Mouse (Mus musculus) neural tube, postnatal 0 days (tissue): ENCODE data around the gene Usp5. TPM values are rescaled to one million over a fixed set of nuclear protein-coding genes. Genes with fewer than 3 reads are reported as not detected.

ENCODE experiments used
- polyA plus RNA-seq: library from polyadenylated mRNA; unstranded; fragments of >200 nt; fragmentation: Nextera tagmentation; extraction: Ambion mirVana; gene quantifications from 2 replicates; pipeline ENCODE4 v1.2.1, GENCODE M21; 2015

The Usp5 gene
- 154 and 171 TPM in 2 replicates for polyA plus RNA-seq

DNA sequence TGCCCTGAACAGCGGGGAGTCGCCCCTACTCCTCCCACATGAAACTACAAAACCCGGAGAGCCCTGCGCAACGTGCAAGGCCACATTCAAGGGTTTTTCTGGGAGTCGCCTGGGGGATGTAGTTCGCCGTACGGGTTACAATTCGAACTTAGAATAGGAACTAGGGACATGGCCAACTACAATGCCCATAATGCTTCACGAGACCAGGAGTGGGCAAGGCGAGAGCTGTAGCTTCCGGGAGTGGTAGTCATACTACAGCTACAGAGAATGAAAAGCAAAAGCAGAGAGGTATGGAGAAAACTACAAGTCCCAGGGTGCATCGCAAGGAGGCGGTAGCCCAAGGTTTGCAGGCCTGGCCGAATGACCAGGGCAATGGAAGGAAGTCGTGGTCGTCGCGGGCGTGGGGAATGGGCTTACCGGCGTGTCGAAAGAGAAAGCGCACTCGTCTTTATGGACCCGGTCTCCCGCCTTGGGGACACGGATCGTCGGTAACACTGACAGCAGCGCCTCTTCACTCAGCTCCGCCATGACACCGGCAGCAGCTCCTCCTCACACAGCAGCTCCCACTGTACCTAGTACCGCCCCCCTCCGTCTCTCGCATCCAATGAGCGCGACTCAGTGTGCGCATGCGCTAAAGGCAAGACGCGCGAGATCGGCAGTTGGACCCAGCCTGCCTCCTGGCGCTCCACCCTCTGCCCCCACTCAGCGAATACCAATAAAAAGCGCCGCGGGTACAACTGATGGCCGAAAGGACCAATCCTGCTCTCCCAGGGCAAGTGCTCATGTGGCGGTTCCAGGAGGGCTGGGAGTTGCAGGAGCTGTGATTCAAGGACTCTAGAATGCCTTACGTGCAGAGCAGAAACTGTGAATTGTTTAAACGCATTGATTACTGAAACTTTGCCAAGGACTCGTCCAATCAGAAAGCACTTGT lies at the start of gene Usp5, which contains the start of gene Cdca3:
Gene Usp5 (minus strand): TSS at position 617 of the 931 bp plus-strand sequence.
Gene Cdca3 (plus strand): TSS at position 680 of the 931 bp plus-strand sequence.

DNA sequence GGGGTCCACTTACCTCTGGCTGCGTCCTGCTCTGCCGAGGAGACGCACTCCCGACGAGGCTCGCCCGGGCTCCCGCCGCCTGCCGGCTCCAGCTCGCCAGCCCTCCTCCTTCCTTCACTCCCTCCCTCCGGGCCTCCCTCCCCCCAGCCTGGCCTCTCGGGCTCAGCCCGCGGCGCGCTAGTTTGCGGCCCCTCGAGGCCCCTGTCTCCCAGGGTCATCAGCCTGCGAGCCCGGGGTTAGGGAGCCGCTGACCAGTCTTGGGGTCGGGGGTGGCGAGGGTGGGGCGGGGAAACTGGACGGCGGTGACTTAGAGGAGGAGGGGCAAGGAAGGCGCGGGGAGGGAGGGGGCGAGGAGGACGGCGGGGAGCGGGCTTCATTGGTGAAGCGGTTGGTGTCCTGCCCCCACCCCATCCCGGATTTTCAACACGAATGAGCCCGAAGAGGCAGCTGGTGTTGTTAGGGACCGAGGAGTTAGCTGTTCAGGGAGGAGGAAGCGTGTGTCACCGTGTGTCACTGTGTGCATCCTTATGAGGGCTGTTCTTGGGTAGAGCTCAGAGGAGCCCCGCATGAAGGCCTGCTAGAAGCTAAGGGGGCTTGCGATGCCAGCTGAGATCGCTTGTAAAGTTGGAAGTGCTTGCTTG lies 34.5 kb upstream of the Usp5 start, which contains the start of gene Gpr162:
Gene Gpr162 (minus strand): TSS at position 326 of the 641 bp plus-strand sequence.

DNA sequence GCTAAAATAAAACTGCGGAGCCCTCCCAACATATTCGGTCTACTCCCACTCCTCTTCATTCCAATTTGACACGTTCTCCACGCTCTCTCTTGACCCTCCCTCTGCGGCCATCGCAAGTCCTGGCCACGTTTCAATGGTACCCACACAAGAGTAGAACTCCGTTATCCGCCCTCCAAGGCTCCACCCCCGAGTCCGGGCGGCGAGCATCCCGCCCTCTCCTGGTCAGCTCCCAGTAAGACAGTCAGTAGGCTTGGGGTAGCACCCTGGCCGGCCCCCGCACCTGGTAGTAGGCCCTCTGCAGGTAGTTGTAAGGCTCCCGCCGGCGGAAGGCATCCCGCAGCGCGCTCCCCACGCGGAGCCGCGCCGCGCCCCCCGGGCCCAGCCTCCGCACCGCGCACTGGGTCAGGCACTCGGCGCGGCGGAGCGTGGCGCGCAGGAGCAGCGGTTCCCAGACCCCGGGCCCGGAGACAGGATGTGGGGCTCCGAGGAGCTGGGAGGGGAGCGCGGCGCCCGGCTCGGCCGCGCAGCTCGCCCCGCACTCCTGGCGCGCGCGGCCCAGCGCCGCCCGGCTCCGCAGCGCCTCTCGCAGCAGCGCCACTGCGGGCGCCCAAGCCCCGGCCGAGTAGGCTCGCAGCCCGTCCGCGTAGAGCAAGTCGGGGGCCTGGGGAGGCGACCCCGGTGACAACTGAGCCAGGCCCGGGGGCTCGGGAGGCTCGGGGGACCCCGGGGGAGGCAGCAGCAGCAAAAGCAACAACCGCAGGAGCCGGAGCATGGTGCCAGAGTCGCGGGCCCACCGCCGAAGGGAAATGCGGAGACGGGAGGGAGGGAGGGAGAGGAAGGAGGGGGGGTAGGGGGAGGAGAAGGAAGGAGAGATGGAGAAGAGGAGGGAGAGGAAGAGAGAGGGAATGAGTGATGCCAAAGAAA lies 27.9 kb upstream of the Usp5 start, which contains the start of gene P3h3:
Gene P3h3 (minus strand): TSS at position 837 of the 924 bp plus-strand sequence.

DNA sequence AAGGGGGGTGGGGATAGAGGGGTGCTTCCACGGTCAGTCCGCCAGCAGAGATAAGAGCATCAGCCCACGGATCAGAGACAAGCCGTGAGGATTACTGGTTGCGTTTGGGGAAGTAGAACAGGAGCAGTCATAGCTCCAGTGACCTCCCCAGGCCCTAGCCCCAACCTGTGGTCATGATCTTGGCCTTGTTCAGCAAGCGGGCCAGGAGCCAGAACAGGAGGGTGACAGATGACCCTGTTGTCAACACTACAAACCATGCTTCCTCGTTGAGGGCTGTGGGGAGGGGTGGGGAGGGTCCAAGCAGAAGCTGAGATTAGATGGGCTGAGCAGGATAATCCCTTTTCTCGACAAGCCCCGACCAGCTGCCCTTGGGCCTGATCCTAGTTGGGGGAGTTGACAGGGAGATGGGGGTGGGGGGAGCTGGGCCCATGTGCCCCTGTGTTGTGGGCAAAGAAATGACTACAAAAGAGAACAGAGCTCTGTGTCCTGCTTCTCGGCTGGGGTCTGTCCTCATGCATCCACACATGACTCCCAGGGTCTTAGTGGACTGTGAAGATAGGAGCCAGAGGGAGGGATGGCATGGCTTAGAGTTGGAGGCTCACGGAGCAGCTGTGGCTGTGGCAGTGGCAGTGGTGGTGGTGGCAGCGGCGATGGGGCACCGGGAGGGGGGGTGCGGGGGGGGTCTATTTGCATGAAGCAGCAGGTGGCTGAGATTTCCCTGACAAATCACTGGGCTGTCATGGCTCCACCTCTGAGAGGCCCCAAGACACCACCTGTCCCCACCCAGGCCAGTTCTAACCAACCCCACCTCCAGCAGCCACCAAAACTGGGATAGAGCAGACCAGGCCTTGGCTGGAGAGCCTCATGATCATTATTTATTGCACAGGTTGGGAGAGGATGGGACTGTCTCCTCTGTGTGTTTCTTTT lies 11.2 kb upstream of the Usp5 start, which contains the start of gene Gnb3:
Gene Gnb3 (minus strand): TSS at position 35 of the 927 bp plus-strand sequence.

DNA sequence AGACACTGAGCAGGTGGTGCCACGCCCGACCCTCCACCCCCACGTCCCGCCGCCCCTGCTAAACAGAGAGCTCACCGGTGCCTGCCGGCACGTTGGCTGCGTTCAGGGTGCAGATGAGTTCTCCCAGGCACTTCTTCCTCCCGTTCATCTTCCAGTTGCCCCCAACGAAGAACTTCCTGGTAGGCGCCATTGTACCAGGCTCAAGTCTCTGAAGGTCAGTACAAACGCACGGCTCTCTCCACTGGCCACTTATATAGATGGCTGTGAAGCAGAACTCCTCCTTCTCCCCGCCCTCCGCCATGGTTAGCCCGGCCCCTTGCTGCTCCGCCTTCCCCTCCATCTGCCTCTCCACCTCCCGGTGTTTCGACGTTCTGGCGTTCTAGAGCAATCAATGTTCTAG lies 15.4 kb downstream of the Usp5 start, which contains the start of gene Tpi1:
Gene Tpi1 (minus strand): TSS at position 364 of the 400 bp plus-strand sequence.

DNA sequence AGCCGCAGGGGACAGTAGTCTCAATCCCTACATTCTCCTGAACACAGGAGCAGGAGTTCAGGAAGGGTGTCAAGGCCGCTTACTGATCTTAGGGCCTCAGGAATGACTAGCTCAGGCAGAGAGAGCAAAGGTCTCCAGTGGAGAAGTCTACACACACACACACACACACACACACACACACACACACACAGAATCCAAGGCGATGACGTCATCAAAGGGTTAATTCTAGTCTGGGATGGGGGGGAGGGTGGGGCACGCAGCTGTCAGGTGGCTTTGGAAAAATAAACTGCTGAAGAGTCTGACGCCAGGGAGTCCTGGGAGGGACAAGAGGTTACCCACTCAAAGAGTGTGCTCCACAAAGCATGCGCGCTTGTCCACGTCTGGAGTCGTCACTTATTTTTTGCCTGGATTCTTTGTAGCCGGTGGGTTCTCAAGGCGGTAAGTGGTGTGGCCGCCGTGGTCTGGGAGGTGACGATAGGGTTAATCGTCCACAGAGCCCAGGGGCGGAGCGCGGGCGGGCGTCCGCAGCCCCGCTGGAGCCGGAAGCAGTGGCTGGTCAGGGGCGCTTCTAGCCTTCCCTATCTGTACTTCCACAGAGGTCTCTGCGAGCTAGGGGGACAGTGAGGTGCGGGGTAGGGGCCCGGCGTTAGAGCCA lies 20.8 kb downstream of the Usp5 start, which contains the start of gene Spsb2:
Gene Spsb2 (plus strand): TSS at position 304 of the 655 bp plus-strand sequence.

DNA sequence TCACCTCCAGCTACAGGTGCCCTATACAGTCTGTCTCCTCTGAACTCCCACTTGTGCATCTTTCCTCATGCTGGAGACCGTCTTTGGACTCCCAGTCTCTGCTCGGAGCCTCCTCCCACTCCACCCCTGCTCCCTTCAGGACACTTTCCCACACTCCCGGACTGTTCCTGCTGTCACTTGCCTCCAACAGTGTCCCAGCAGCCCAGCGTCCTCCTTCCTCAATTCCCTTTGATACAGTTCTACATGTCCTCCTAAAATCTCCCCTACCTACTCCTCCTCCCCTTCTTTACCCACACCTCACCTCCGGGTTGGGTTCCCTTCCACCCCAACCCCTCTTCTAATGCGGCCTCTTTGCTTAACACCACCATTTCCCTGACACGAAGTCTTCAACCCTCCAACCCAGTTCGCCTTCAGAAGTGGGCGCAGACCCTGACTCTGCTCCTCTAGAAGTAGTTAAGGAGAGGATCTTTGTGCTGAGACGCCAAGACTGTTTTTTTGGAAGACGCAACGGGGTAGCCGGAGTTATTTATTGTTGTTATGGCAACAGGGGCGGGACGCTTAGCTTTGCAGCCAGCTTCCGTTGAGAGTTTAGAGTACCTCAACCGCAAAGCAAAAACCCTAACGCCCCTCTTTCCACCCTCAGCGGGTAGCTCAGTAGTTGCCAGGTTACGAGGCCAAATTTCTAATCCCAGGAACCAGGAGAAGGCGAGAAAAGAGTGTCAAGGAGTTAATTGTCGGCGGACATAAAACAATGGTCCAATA lies 49.9 kb downstream of the Usp5 start, which contains the start of gene Lrrc23:
Gene Lrrc23 (minus strand): TSS at position 506 of the 762 bp plus-strand sequence.

DNA sequence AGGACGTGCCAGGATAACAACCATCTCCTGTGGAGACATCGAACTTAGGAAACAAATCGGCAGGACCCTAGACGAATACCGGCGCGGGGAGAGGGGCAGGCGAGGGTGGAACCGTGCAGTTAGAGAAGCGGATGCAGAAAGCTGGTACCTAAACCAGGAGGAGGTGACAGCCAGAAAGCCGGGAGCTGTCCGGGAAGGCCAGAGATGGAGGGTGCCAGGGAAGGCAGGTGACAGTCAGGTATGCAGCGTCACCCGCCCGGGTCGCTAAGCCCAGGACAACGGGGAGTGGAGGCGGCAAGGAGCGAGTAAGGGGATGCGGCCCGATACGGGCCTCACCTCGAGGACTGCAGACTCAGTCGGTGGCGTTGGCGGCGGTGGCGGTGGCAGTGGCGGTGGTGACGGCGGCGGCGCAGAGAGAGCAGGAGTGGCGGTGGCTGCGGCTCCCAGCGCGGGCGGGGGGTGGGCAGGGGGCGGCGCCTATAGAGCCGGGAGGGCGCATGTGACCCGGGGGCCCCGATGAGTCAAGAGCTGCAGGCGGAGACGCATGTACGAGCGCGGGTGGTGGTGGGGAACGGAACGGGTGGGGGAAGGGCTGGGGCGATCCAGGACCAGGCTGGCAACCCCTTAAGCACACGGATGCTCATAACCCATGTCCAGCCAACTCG lies 60.1 kb downstream of the Usp5 start, which contains the start of gene Eno2:
Gene Eno2 (minus strand): TSS at position 573 of the 665 bp plus-strand sequence.

Other genes with a start within 250 kb of the Usp5 start
- 0.12 and 0.20 TPM in 2 replicates for gene C1s2, start 193.4 kb downstream of the Usp5 start, polyA plus RNA-seq
- gene Lpcat3, start 166.5 kb downstream of the Usp5 start, polyA plus RNA-seq = 45.6 and 52.8 TPM in 2 replicates
- 88.4 and 88.9 TPM in 2 replicates for gene Emg1, start 117.3 kb downstream of the Usp5 start, polyA plus RNA-seq
- gene Phb2, start 117.1 kb downstream of the Usp5 start, polyA plus RNA-seq = 264 and 265 TPM in 2 replicates
- gene Ptpn6, start 90.8 kb downstream of the Usp5 start, polyA plus RNA-seq = 5.6 and 6.0 TPM in 2 replicates
- 676 and 680 TPM in 2 replicates for gene Grcc10, start 88.1 kb downstream of the Usp5 start, polyA plus RNA-seq
- not detected in 2 replicates for gene Gm45234, start 73.5 kb downstream of the Usp5 start, polyA plus RNA-seq
- 26.7 and 29.5 TPM in 2 replicates for gene Atn1, start 73.0 kb downstream of the Usp5 start, polyA plus RNA-seq
- 305 and 307 TPM in 2 replicates for gene Eno2, start 59.8 kb downstream of the Usp5 start, polyA plus RNA-seq
- 2.4 and 3.0 TPM in 2 replicates for gene Lrrc23, start 49.8 kb downstream of the Usp5 start, polyA plus RNA-seq
- gene Spsb2, start 20.8 kb downstream of the Usp5 start, polyA plus RNA-seq = 10.3 and 10.9 TPM in 2 replicates
- gene Tpi1, start 15.2 kb downstream of the Usp5 start, polyA plus RNA-seq = 467 and 484 TPM in 2 replicates
- 18.2 and 21.2 TPM in 2 replicates for gene Cdca3, start 63 bp upstream of the Usp5 start, polyA plus RNA-seq
- gene Gnb3, start 10.8 kb upstream of the Usp5 start, polyA plus RNA-seq = 0.22 and 0.38 TPM in 2 replicates
- gene P3h3, start 28.3 kb upstream of the Usp5 start, polyA plus RNA-seq = 16.8 and 19.6 TPM in 2 replicates
- 35.3 and 42.6 TPM in 2 replicates for gene Gpr162, start 34.5 kb upstream of the Usp5 start, polyA plus RNA-seq
- 0.15 TPM in 1 of 2 replicates, not detected in the other for gene Cd4, start 58.7 kb upstream of the Usp5 start, polyA plus RNA-seq
- 3.1 and 5.2 TPM in 2 replicates for gene Lag3, start 82.2 kb upstream of the Usp5 start, polyA plus RNA-seq
- gene Ptms, start 90.6 kb upstream of the Usp5 start, polyA plus RNA-seq = 932 TPM in 2 replicates
- 685 and 704 TPM in 2 replicates for gene Mlf2, start 101.9 kb upstream of the Usp5 start, polyA plus RNA-seq
- 111 and 114 TPM in 2 replicates for gene Cops7a, start 136.1 kb upstream of the Usp5 start, polyA plus RNA-seq
- gene Pianp, start 167.2 kb upstream of the Usp5 start, polyA plus RNA-seq = 80.9 and 95.2 TPM in 2 replicates
- 13.6 and 13.7 TPM in 2 replicates for gene Zfp384, start 179.7 kb upstream of the Usp5 start, polyA plus RNA-seq
- 91.2 and 93.6 TPM in 2 replicates for gene Ing4, start 210.3 kb upstream of the Usp5 start, polyA plus RNA-seq
- gene Acrbp, start 220.2 kb upstream of the Usp5 start, polyA plus RNA-seq = 18.7 and 19.3 TPM in 2 replicates
- 0.71 and 0.94 TPM in 2 replicates for gene Lpar5, start 238.4 kb upstream of the Usp5 start, polyA plus RNA-seq